Mouse (Mus musculus) kidney, postnatal 36 days (tissue): ENCODE data around the gene Mesp2.
"Not testable (repeated sequence)": the region's sequence is repeated elsewhere in the genome, so short reads cannot be mapped to it uniquely, and the experiment has no call there.

Experiments
- DNase-seq, 2 experiments: peaks; one replicate each; pipeline ENCODE4 v3.0.0; 2021 to 2022; ENCODE audit warnings: mixed read lengths in 2 of 2

Gene Mesp2

GRCm38 (mm10) chr7:79810611-79811506 is at the start of gene Mesp2:
Mesp2 (plus strand) TSS chr7:79810727.
- DNase-seq, result peak; percentile 70 to 90

- no peak for DNase-seq
Observed at GRCm38 (mm10) chr7:79761124-79761876, 49.2 kb upstream of the Mesp2 start.

- no peak for DNase-seq
Observed at GRCm38 (mm10) chr7:79762106-79762505, 48.4 kb upstream of the Mesp2 start.

GRCm38 (mm10) chr7:79765991-79766390 is 44.5 kb upstream of the Mesp2 start:
- DNase-seq, result no peak

- DNase-seq, result no peak
Observed at GRCm38 (mm10) chr7:79769664-79770063, 40.9 kb upstream of the Mesp2 start.

- DNase-seq, result no peak
Observed at GRCm38 (mm10) chr7:79771561-79772512, 38.7 kb upstream of the Mesp2 start.

- peak; percentile 79 to 88 for DNase-seq
Observed at GRCm38 (mm10) chr7:79780647-79781626, 29.6 kb upstream of the Mesp2 start.

- peak; percentile 23 to 35 for DNase-seq
Observed at GRCm38 (mm10) chr7:79781826-79782515, 28.6 kb upstream of the Mesp2 start.

- DNase-seq, result peak in 1 of 2 experiments; percentile 21
Observed at GRCm38 (mm10) chr7:79782516-79782855, 28.0 kb upstream of the Mesp2 start.

GRCm38 (mm10) chr7:79786295-79786694 is 24.2 kb upstream of the Mesp2 start:
- DNase-seq, result peak; percentile 74 to 88

- DNase-seq, result not testable (repeated sequence)
Observed at GRCm38 (mm10) chr7:79789812-79790211, 20.7 kb upstream of the Mesp2 start.

GRCm38 (mm10) chr7:79792635-79793421 is 17.7 kb upstream of the Mesp2 start:
- peak; percentile 26 to 72 for DNase-seq

GRCm38 (mm10) chr7:79793688-79794087 is 16.8 kb upstream of the Mesp2 start, which contains the start of gene Mesp1:
Mesp1 (minus strand) TSS chr7:79793788.
- DNase-seq, result no peak

- DNase-seq, result no peak
Observed at GRCm38 (mm10) chr7:79798606-79799005, 11.9 kb upstream of the Mesp2 start.

- peak; percentile 76 to 91 for DNase-seq
Observed at GRCm38 (mm10) chr7:79799048-79799447, 11.5 kb upstream of the Mesp2 start.

GRCm38 (mm10) chr7:79799506-79799905 is 11.0 kb upstream of the Mesp2 start:
- no peak for DNase-seq

- no peak for DNase-seq
Observed at GRCm38 (mm10) chr7:79800336-79800735, 10.2 kb upstream of the Mesp2 start.

GRCm38 (mm10) chr7:79801391-79801790 is 9.1 kb upstream of the Mesp2 start:
- DNase-seq, result no peak

- no peak for DNase-seq
Observed at GRCm38 (mm10) chr7:79802037-79802436, 8.5 kb upstream of the Mesp2 start.

GRCm38 (mm10) chr7:79803887-79804286 is 6.6 kb upstream of the Mesp2 start:
- DNase-seq, result peak; percentile 39 to 67
